Mouse (Mus musculus) T-cell, adult 2 months (primary cell): ENCODE data around the gene Morc4.

ENCODE experiments used
- DNase-seq: peaks from one replicate; pipeline ENCODE4 v3.0.0; 2022; ENCODE audit warnings: low spot score

Gene Morc4

DNA sequence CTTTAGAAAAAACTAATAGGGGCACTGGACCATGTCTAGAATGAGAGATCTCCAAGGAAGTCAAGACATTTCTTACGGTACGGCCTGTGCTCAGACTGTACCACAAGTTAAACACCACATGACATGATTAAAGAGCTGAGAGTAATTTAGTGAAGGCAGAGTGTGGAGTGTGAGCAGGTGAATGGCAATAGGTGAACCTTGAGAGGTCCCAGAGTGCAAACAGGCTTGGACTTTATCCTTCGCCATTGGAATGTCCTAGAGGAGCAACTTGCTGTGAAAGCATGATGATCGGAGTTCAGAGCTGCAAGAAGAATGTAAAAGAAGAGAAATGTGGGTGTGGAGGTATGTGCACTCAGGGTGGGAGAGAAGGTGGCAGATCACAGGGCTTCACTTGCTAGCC, 65.6 kb downstream of the Morc4 start:
- no peak for DNase-seq

DNA sequence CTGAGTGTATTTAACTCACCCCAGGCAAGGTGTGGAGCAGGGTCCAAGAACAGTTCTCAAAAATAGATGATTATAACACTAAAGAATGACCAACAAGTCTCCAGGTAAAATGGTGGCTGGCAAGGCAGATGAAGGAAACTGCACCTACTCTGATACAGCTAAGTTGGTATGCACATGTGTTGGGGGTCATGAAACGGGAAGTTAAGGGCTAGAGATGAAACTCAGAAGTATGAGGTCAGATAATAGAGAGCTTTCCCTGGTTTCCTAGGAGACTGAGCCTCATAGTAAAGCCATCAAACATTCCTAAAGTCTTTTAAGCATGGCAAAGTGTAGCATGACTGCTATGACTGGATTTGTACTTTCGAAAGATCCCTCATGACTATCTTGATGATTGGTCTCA, 68.4 kb downstream of the Morc4 start:
- DNase-seq: no peak

GRCm38 (mm10) chrX:139800406-139800878, 71.0 kb downstream of the Morc4 start, which contains the start of gene Cldn2:
Cldn2 (plus strand) TSS chrX:139800828.
- no peak for DNase-seq

DNA sequence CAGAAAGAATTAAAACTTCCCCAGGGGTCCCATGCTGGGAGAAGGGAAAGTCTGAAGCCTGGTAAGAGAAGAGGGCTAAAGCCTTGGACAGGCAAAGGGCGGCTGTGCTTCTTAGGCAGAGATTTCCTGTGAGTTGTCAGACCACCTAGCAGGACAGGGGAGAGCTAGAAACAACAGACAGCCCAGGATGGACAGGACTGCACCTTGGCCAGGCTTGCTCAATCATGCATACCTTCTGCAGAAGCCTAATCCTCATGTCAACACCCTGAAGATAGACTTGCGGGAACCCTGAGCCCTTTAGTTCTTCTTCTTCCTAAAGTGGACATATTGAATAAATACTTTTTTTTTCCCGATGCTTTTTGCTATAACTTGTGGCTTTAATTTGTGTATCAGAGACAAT, 71.5 kb downstream of the Morc4 start:
- DNase-seq: no peak

- peak; percentile 51 for DNase-seq
Observed at GRCm38 (mm10) chrX:139797875-139798274, 73.6 kb downstream of the Morc4 start.

DNA sequence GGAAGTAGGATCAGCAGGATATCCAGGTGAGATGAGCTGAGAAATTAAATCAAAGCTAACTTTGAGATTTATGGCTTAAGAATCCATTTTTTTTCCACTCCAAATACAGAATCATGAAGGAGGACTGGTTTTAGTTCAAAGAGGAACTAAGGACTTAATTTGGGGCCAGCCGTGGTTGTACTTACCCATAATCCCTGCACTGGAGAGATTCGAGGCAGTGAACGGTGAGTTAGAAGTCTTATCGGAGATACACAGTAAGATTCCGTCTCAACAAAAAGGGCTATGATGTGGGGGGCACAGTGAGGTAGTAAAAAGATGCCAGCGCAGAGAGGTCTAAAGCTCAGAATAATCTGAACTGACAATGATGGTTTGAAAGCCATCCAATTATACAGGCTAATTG, 75.4 kb downstream of the Morc4 start:
- no peak for DNase-seq

DNA sequence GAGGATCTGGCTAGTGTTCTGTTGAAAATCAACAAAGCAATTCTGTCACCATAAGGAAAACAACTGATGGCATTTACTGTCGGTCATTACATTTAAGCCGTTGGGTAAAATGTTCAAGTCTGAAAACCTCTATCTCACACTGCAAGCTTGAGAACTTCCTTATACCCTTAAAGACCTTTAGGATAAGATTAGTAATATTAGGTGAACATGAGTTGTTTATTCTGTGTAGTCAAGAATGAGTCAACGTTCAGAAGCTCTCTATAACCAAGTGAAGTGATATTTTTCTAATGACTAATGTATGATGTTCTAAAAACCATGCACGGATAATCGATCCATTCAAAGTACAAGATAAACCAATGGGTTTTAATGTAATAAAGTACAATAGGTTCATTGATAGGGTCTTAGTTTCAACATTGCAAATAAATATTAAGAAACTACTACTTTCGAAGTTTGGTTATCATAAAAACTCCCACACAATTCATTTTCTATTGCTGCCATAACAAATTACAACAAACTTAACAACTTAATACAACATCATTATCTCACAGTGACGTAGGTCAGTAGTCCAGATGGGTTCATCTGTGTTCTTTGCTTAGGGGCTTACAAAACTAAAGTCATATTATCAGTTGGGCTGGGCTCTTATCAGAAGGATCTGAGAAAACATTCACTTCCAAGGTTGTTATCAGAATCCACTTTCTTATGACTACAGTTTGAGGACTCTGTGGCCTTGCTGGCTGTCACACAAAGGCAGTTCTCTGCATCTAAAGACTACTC, 77.2 kb downstream of the Morc4 start:
- no peak for DNase-seq

DNA sequence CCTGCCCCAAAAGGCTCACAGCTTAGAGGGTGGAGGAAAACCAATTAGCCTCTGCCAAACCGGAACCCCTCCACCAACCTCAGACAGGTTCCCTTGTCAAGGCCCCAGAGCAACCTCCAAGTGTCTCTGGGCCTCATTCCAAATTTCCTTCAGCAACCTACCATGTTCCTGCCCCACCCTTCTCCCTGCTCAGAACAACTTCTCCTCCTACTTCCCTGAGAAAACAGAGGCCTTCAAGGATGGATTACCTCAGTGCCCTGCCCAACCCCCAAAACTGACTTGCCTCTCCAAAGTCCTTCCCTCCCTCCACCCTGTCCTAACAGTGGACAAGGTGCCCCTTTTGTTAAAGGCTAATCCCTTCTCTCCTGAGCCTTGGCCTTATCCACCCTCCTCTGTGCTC, 85.7 kb downstream of the Morc4 start:
- no peak for DNase-seq

DNA sequence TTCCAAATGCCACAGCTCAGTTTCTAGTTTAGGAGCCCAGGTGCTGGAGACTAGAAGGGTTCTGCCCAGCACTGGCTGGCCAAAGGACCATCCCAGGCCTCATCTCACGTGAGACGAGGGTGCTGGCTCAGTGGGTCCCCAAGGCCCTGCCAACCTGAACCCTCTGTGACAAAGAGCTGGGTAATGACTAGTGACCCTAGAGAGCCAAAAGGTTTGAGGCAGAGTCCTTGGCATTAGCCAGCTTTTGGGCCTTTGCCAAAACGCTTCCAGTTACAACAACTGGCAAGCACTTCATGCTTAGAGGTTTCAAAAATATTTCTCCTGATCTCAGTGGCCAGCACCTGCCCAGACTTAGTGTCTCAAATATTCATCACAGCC, 88.4 kb downstream of the Morc4 start:
- no peak for DNase-seq

DNA sequence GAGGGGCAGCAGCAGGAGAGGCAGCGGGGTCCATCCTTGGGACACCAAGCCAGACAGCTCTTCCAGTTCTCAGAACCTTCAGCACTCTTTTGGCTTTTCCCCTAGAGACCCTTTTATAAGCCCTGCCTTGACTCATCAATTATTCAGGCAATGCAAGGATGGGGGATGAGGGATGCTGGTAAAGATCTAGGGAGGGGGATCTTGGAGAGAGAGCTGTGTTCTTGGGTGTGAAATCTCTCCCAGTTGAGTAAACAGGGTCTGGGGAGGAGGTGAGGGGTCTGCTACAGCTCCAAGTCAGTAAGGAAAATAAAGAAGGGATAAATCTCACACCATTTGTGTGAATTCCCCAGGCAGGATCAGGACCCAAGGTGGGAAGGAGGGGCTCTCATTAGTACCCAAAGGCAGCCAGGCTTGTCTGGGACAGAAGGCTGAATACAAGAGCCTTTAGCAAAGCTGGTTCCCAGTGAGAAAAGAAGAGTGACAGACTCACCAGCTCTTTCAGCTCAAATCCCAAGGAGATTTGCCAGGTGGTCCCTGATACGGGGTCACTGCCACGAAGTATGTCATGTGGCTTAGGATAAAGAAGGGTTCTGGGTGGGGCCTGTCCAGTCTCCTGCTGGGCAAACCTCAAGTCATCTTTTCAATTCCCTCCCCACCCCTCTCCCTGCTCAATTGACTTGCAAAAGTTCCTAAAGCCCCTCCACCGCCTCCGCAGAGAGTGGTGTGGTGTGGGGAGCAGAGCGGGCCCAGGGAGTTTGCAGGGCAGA, 89.0 kb downstream of the Morc4 start, which contains the start of gene Ripply1:
Ripply1 (minus strand) TSS at position 76 of the 767 bp plus-strand sequence.
- DNase-seq: no peak

GRCm38 (mm10) chrX:139781563-139781962, 89.9 kb downstream of the Morc4 start:
- DNase-seq: no peak

DNA sequence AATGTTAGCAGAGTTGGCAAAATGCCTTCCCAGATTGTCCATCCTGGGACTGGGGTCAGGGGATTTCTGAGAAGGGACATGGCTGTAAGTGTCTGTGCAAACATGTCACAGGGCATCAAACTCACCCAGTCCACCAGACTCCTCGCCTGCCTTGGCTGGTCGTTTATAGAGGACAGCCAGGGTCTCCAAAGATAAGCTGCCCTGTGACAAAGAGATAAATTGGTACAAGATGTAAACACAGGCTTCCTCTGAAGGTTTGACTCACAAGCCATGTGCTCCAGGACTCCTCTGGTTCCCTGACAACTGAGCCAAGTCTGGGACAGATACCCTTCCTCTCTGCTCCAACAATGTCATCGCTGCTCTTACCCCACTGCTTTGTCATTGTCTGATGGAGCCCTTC, 90.5 kb downstream of the Morc4 start:
- DNase-seq: no peak

DNA sequence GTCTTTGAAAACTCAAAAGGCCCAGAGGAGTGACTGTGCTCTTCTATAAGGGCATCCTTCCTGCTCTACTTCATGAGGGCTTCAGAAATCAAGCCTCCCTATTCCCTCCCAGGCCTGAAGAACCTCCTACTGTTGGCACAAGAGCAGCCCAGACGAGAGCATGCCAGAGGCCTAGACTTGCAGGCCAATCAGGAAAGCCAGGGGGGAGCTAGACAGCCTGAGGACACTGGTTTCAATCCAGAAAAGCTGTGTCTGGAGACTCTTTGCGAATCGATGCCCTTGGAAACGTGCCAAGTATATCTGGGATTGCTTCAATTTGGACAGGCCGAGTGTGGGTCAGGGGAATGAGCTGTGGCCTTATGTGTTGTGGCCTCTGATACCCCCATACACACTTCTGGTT, 92.1 kb downstream of the Morc4 start:
- DNase-seq: no peak

DNA sequence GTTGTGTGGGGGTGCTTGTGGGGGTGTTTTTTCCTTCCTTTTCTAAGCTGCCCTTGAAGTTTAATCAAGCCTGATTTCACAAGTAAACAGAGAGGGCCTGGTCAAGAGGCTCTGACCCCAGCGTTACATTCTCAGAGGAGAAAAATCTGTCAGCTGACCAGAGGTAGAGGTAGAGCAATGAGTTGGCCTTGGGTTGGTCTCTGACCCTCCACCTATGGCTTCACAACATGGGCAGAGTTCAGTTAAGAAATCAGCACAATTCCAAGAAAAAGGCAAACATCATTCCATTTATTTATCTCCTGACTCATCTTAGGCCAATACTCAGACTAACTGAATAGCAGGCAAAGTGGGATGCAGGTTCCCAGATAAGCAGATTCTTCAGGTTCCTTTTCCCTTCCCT, 92.6 kb downstream of the Morc4 start:
- DNase-seq: no peak

- DNase-seq: no peak
Observed at GRCm38 (mm10) chrX:139777357-139777756, 94.1 kb downstream of the Morc4 start.

DNA sequence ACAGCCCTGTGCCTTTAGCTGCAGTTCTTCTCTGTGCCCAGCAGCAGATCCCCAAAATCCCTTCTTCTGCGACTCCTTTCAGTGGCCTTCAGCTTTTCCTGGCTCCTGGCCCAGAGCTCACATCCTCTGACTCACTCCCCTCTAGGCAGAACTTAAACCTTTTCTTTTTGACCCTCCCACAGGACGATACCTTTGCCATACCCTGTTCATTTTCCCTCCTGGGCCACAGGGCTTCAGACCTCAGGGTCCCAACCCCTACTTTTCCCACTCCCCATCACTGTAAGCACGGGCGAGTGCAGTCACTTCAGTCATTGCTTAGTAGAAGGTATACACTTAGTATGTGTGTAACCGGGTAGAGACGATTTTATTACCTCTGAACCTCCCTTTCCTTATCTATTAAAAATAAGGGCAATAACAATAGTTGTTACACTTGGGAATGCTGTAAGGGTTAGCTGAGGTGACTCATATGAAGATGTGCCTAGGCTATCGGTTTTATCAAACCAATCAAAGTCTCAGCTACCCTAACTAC, 96.3 kb downstream of the Morc4 start:
- DNase-seq: no peak

DNA sequence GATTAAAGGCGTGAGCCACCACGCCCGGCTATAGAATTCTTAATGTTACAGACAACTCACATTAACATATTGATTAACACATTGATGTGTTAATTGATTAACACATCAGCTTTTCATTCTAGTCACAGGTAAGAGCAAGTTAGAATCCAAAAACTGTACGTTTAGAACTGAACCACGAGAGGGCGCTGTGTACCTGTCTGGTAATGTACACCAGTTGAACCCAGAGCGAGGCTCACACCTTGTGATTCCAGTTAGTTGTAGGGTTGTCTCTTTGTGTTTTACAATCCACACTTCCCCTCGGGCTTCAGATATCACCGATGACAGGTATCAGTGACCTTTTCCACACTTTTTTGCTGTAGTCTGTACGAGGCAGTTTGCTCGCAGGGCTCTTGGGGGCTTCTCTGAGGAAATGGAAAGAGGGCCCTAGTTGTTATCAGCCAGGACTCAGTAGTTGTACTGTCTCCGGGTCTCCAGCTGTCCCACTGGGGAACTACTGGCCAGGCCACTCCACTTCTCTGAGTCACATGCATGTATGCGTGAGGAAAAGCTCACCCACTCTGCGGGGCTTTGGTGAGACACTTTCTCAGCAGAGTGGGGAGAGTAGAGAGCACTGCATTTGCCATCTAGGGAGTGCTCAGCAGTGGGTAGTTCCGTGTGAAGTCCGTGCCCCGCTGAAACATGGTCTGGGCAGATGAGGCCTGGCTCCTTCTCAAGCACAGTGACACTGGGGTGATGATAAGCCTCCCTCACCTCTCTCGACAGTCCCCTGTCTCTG, 97.0 kb downstream of the Morc4 start:
- DNase-seq: peak; percentile 28
